Mouse (Mus musculus) CH12.LX (cell line): ENCODE measurements around the gene Il2ra.
"Not testable (repeated sequence)": the region's sequence is repeated elsewhere in the genome, so short reads cannot be mapped to it uniquely, and the experiment has no call there.

Source experiments
- CTCF ChIP-seq, 2 experiments: IDR thresholded peaks in 1 of 2; conservative IDR thresholded peaks in 1 of 2; 2 replicates each; pipeline ENCODE4 v1.5.1; 2011 to 2012; ENCODE audit warnings: low read depth in 2 of 2, low read length in 2 of 2, improper control_type of control experiment in 1 of 2, inconsistent platforms in 1 of 2, mild to moderate bottlenecking in 1 of 2, moderate library complexity in 1 of 2
- E2F4 ChIP-seq: IDR thresholded peaks from 2 replicates; pipeline ENCODE4 v1.6.1; 2011; ENCODE audit warnings: low read depth, low read length, improper control_type of control experiment; ENCODE audit not compliant: insufficient replicate concordance
- HCFC1 ChIP-seq: IDR thresholded peaks from 2 replicates; pipeline ENCODE4 v1.6.1; 2012; ENCODE audit warnings: low read depth, mild to moderate bottlenecking, inconsistent platforms, low read length, improper control_type of control experiment
- KAT2A ChIP-seq: IDR thresholded peaks from 2 replicates; pipeline ENCODE4 v1.6.1; 2012; ENCODE audit warnings: low read length, improper control_type of control experiment, inconsistent platforms; ENCODE audit not compliant: insufficient replicate concordance
- SMC3 ChIP-seq: IDR thresholded peaks from 2 replicates; pipeline ENCODE4 v1.6.1; 2011; ENCODE audit warnings: low read depth, low read length, improper control_type of control experiment
- ZKSCAN1 ChIP-seq: IDR thresholded peaks from 2 replicates; pipeline ENCODE4 v1.6.1; 2012; ENCODE audit warnings: low read depth, inconsistent platforms, low read length, improper control_type of control experiment, borderline replicate concordance
- ZMIZ1 ChIP-seq: IDR thresholded peaks from 2 replicates; pipeline ENCODE4 v1.6.1; 2012; ENCODE audit warnings: low read depth, mild to moderate bottlenecking, inconsistent platforms, low read length, improper control_type of control experiment

DNA sequence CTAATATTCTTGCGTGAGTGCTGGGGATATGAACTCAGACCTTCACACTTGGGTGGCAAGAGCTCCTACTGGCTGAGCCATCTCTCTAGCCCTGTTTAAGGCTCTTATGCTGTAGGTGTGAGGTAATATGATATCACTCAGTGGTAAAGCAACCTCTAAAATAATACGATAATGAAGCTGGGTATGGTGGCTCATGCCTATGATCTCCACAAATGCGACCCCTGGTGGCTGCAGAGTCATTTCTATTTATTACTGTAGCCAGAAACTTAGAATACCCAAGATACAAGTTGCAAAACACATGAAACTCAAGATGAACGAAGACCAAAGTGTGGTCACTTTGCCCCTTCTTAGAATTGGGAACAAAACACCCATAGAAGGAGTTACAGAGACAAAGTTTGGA lies 67.5 kb downstream of the Il2ra start:
- TF ChIP-seq SMC3 = peak; percentile 68
- TF ChIP-seq KAT2A, ZMIZ1, HCFC1, ZKSCAN1, E2F4: not testable (repeated sequence)
- peak; percentile 45 to 70 for TF ChIP-seq CTCF (conservative IDR thresholded peaks at IDR 0.05 in 1 of 2, IDR thresholded peaks at IDR 0.05 in 1 of 2; ENCODE audit: low read depth in 2 of 2, low read length in 2 of 2)
